Mouse (Mus musculus) forebrain, postnatal 0 days (tissue): ENCODE measurements around the gene Rbfox3. TPM values are rescaled to one million over a fixed set of nuclear protein-coding genes. Genes with fewer than 3 reads are reported as not detected.

Experiments used
- ATAC-seq: fragments of 200-750 bp; cut with Nextera tagmentation; 2 replicates; pipeline ENCODE4 v1.8.0; 2017; ENCODE audit warnings: mild to moderate bottlenecking, moderate library complexity
- DNase-seq: peaks from one replicate; pipeline ENCODE4 v3.0.0-alpha.2; 2015
- H3K27ac ChIP-seq: fragments of 300-500 bp; sonication (generic); 2 replicates; pipeline ENCODE4 v1.5.1; 2014; ENCODE audit warnings: low read depth, mild to moderate bottlenecking, antibody characterized with exemption, low read length, moderate library complexity, mixed read lengths
- H3K27me3 ChIP-seq: fragments of 300-500 bp; sonication (generic); 2 replicates; pipeline ENCODE4 v1.6.1; 2014; ENCODE audit warnings: mild to moderate bottlenecking, low read length, mixed read lengths; ENCODE audit not compliant: insufficient read depth
- H3K36me3 ChIP-seq: fragments of 300-500 bp; sonication (generic); 2 replicates; pipeline ENCODE4 v1.6.1; 2014; ENCODE audit warnings: mild to moderate bottlenecking, moderate library complexity; ENCODE audit not compliant: insufficient read depth
- H3K4me1 ChIP-seq: fragments of 300-500 bp; sonication (generic); 2 replicates; pipeline ENCODE4 v1.6.1; 2014; ENCODE audit warnings: antibody characterized with exemption; ENCODE audit not compliant: insufficient read depth
- H3K4me2 ChIP-seq: fragments of 300-500 bp; sonication (generic); 2 replicates; pipeline ENCODE4 v1.6.1; 2014; ENCODE audit warnings: low read depth, mild to moderate bottlenecking, moderate library complexity
- H3K4me3 ChIP-seq: fragments of 300-500 bp; sonication (generic); 2 replicates; pipeline ENCODE4 v1.5.1; 2014; ENCODE audit warnings: low read depth, low read length, mixed read lengths
- H3K9ac ChIP-seq: fragments of 300-500 bp; sonication (generic); 2 replicates; pipeline ENCODE4 v1.6.1; 2014; ENCODE audit warnings: mild to moderate bottlenecking
- H3K9me3 ChIP-seq: fragments of 300-500 bp; sonication (generic); 2 replicates; pipeline ENCODE4 v1.6.1; 2016; ENCODE audit warnings: low read length
- CTCF ChIP-seq: sonication (generic); IDR thresholded peaks from 2 replicates; pipeline ENCODE4 v1.5.1; 2016; ENCODE audit warnings: antibody characterized with exemption, control low read depth, low read depth
- WGBS: fragments of 180-500 bp; shearing (Covaris S2); extraction: QIAGEN DNeasy Blood & Tissue Kit; methylation state at CpG from one replicate; pipeline ENCODE4 v1.1.7; 2014; 5-methylcytosine and 5-hydroxymethylcytosine counted together
- polyA plus RNA-seq: library from polyadenylated mRNA; unstranded; fragments of >200 nt; fragmentation: Nextera tagmentation; extraction: Ambion mirVana; gene quantifications from 2 replicates; pipeline ENCODE4 v1.2.1, GENCODE M21; 2015
- total RNA-seq: library from RNA; depleted of rRNA; stranded (reverse); fragments of >200 nt; gene quantifications from 2 replicates; pipeline ENCODE4 v1.2.3, GENCODE M21; 2014

The Rbfox3 gene
- total and polyA plus RNA-seq, 2 experiments from 2014 or later: 37.3 to 82.3 TPM

- H3K4me3 ChIP-seq: no peak overlapping the region
- DNase-seq (no peak), ATAC-seq (no peak)
- H3K9ac ChIP-seq: no peak overlapping the region
- no peaks in the 10 kb centered on the region for H3K36me3 ChIP-seq
- H3K27me3 ChIP-seq: no peaks in the 10 kb centered on the region
- no peaks in the 10 kb centered on the region for H3K9me3 ChIP-seq
- no peak overlapping the region for H3K4me2 ChIP-seq
- no peak for TF ChIP-seq CTCF
- 81% methylated on average over 3 of the region's 3 CpGs for WGBS
- H3K27ac ChIP-seq: no peak overlapping the region
- no peaks in the 10 kb centered on the region for H3K4me1 ChIP-seq
These were observed 245.2 kb downstream of the Rbfox3 start for GRCm38 (mm10) chr11:118666172-118666571.

GRCm38 (mm10) chr11:118663305-118663704 lies 248.1 kb downstream of the Rbfox3 start:
- Histone ChIP-seq H3K4me3 (no peak overlapping the region), H3K27me3 (no peaks in the 10 kb centered on the region), H3K4me1 (no peaks in the 10 kb centered on the region), H3K9me3 (no peaks in the 10 kb centered on the region), H3K27ac (no peak overlapping the region), H3K9ac (no peak overlapping the region), H3K36me3 (no peaks in the 10 kb centered on the region), H3K4me2 (no peak overlapping the region)
- no peak for TF ChIP-seq CTCF
- ATAC-seq: no peak
- 68% methylated on average over 8 of the region's 8 CpGs for WGBS
- DNase-seq: no peak

- no peak overlapping the region for H3K4me3 ChIP-seq
- no peaks in the 10 kb centered on the region for H3K4me1 ChIP-seq
- H3K9ac ChIP-seq: no peak overlapping the region
- TF ChIP-seq CTCF: peak; percentile 56
- H3K9me3 ChIP-seq: no peaks in the 10 kb centered on the region
- H3K27me3 ChIP-seq: no peaks in the 10 kb centered on the region
- ATAC-seq (no peak), DNase-seq (no peak)
- 18% methylated on average over 10 of the region's 10 CpGs for WGBS
- no peak overlapping the region for H3K27ac ChIP-seq
- H3K4me2 ChIP-seq: no peak overlapping the region
- no peaks in the 10 kb centered on the region for H3K36me3 ChIP-seq
These were observed 252.1 kb downstream of the Rbfox3 start for GRCm38 (mm10) chr11:118659305-118659704.

- no peaks in the 10 kb centered on the region for H3K4me1 ChIP-seq
These were observed 255.6 kb downstream of the Rbfox3 start for GRCm38 (mm10) chr11:118655833-118656232.

GRCm38 (mm10) chr11:118653521-118654318 lies 257.7 kb downstream of the Rbfox3 start:
- Histone ChIP-seq H3K9me3 (no peaks in the 10 kb centered on the region), H3K36me3 (no peaks in the 10 kb centered on the region), H3K27me3 (no peaks in the 10 kb centered on the region), H3K4me2 (no peak overlapping the region), H3K27ac (no peak overlapping the region), H3K9ac (no peak overlapping the region), H3K4me1 (no peaks in the 10 kb centered on the region), H3K4me3 (no peak overlapping the region)
- DNase-seq (no peak), ATAC-seq (no peak)
- no peak for TF ChIP-seq CTCF
- 87% methylated on average over 14 of the region's 14 CpGs for WGBS

More at GRCm38 (mm10) chr11:118655833-118656232, 255.6 kb downstream of the Rbfox3 start:
- H3K27me3 ChIP-seq: no peaks in the 10 kb centered on the region
- H3K4me3 ChIP-seq: no peak overlapping the region
- DNase-seq (no peak), ATAC-seq (no peak)
- H3K4me2 ChIP-seq: no peak overlapping the region
- no peak for TF ChIP-seq CTCF
- no peak overlapping the region for H3K27ac ChIP-seq
- H3K9me3 ChIP-seq: no peaks in the 10 kb centered on the region
- H3K36me3 ChIP-seq: no peaks in the 10 kb centered on the region
- 54% methylated on average over 4 of the region's 4 CpGs for WGBS
- H3K9ac ChIP-seq: no peak overlapping the region

GRCm38 (mm10) chr11:118652401-118653240 lies 258.8 kb downstream of the Rbfox3 start:
- ATAC-seq (no peak), DNase-seq (peak; percentile 25)
- no peak for TF ChIP-seq CTCF
- H3K27me3 ChIP-seq: no peaks in the 10 kb centered on the region
- H3K4me2 ChIP-seq: no peak overlapping the region
- H3K36me3 ChIP-seq: no peaks in the 10 kb centered on the region
- no peak overlapping the region for H3K9ac ChIP-seq
- WGBS: 74% methylated on average over 13 of the region's 13 CpGs
- no peaks in the 10 kb centered on the region for H3K9me3 ChIP-seq
- no peak overlapping the region for H3K4me3 ChIP-seq
- no peaks in the 10 kb centered on the region for H3K4me1 ChIP-seq
- H3K27ac ChIP-seq: no peak overlapping the region

GRCm38 (mm10) chr11:118648369-118648768 lies 263.0 kb downstream of the Rbfox3 start:
- WGBS: 24% methylated on average over 5 of the region's 5 CpGs
- peak; percentile 43 for TF ChIP-seq CTCF
- Histone ChIP-seq H3K4me1 (no peaks in the 10 kb centered on the region), H3K9me3 (no peaks in the 10 kb centered on the region), H3K9ac (no peak overlapping the region), H3K4me2 (no peak overlapping the region), H3K27me3 (no peaks in the 10 kb centered on the region), H3K4me3 (no peak overlapping the region), H3K27ac (no peak overlapping the region), H3K36me3 (no peaks in the 10 kb centered on the region)
- DNase-seq (peak; percentile 15), ATAC-seq (no peak)
